14 mouse cellular contexts compared by ENCODE assay signal in the genomic region with DNA sequence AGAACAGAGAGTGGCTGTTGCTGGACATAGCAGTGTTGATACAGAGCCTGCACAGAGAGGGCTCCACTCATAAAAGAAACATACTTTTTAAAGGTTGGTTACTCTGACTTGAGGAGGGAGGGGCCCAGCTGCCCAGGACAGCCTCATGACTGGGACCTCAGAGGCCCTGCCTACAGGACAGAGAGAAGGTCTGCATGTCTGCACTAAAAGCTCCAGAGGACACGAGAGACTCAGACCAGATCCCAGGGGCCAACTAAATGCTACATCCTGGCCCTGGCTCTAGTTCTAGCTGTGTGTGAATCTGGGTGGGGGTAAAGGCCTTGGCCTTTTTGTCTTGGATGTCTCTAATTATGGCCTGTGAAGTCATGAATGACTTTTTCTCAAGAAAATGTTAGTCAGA.
DNase-seq lines count a peak whose midpoint lies in the region; ATAC-seq and TF ChIP-seq lines count a peak whose summit lies in the region.
"Had no signal": no experiment of that assay in that cellular context is flagged by ENCODE, and none has a peak within 500 bp of the region (broad histone marks: within the 10 kb centered on the region; RNA-seq: fewer than 3 reads in every experiment).

No protein-coding gene starts in this region.

- H3K4me1 ChIP-seq in hindbrain, embryonic 12.5 days: peaks cover 60% of the 10 kb centered on the region
- peaks cover 57% of the 10 kb centered on the region for H3K4me1 ChIP-seq in hindbrain, embryonic 14.5 days (replicated peaks; ENCODE audit: control insufficient read depth, insufficient read depth, low read length)
- peaks cover 58% of the 10 kb centered on the region for H3K4me1 ChIP-seq in embryonic facial prominence, embryonic 10.5 days
- peaks cover 25% of the 10 kb centered on the region for H3K4me1 ChIP-seq in limb, embryonic 11.5 days (ENCODE audit: control insufficient read depth, insufficient read depth, low read length)
- H3K4me1 ChIP-seq in forebrain, postnatal 0 days (ENCODE audit: insufficient read depth): peaks cover 20% of the 10 kb centered on the region

- no peaks in the 10 kb centered on the region for H3K36me3 ChIP-seq in hindbrain, embryonic 12.5 days
- H3K36me3 ChIP-seq in hindbrain, embryonic 14.5 days (replicated peaks; ENCODE audit: control insufficient read depth, insufficient read depth): no peaks in the 10 kb centered on the region
- no peaks in the 10 kb centered on the region; the same call in 1 of the 2 replicates for H3K36me3 ChIP-seq in embryonic facial prominence, embryonic 10.5 days (replicated peaks)
- no peaks in the 10 kb centered on the region for H3K36me3 ChIP-seq in limb, embryonic 11.5 days (ENCODE audit: control insufficient read depth, insufficient read depth, low read length)
- H3K36me3 ChIP-seq in forebrain, postnatal 0 days (ENCODE audit: insufficient read depth): no peaks in the 10 kb centered on the region
- H3K36me3 ChIP-seq: lung, embryonic 15.5 days had no signal

- DNase-seq in gastrocnemius, adult 18-20 months (ENCODE audit: low spot score): peak; percentile 61
- no peak for DNase-seq in gastrocnemius, postnatal 4 days (ENCODE audit: low spot score in 2 of 2)
- no peak for DNase-seq in hindbrain, embryonic 14.5 days (ENCODE audit: low spot score)
- no peak for DNase-seq in embryonic facial prominence, embryonic 10.5 days (ENCODE audit: low spot score)
- DNase-seq in limb, embryonic 11.5 days (ENCODE audit: low spot score): no peak
- no peak for DNase-seq in lung, postnatal 36 days
- no peak for DNase-seq in forebrain, postnatal 0 days
- DNase-seq: cerebellum, postnatal 25 days; thymus, postnatal 14 days had no signal

- ATAC-seq in hindbrain, embryonic 12.5 days (ENCODE audit: low FRiP score): no peak
- no peak for ATAC-seq in hindbrain, embryonic 14.5 days (ENCODE audit: low FRiP score)
- no peak for ATAC-seq in limb, embryonic 11.5 days (ENCODE audit: insufficient number of reproducible peaks, low FRiP score, low TSS enrichment, low read depth)
- ATAC-seq in forebrain, postnatal 0 days: no peak
- ATAC-seq: intestine, embryonic 16.5 days had no signal

- no peak for TF ChIP-seq CTCF in forebrain, postnatal 0 days (IDR thresholded peaks at IDR 0.05; ENCODE audit: low read depth)

- H3K9me3 ChIP-seq in hindbrain, embryonic 12.5 days (replicated peaks): no peaks in the 10 kb centered on the region
- H3K9me3 ChIP-seq in hindbrain, embryonic 14.5 days (ENCODE audit: control insufficient read depth, low read length): no peaks in the 10 kb centered on the region
- no peaks in the 10 kb centered on the region for H3K9me3 ChIP-seq in embryonic facial prominence, embryonic 10.5 days
- no peaks in the 10 kb centered on the region for H3K9me3 ChIP-seq in limb, embryonic 11.5 days (ENCODE audit: control insufficient read depth, low read length)
- H3K9me3 ChIP-seq in forebrain, postnatal 0 days (ENCODE audit: low read length): no peaks in the 10 kb centered on the region
- H3K9me3 ChIP-seq: lung, embryonic 15.5 days had no signal

- peak overlapping the region; percentile 67; the same call in 1 of the 2 replicates for H3K27ac ChIP-seq in hindbrain, embryonic 12.5 days
- H3K27ac ChIP-seq in hindbrain, embryonic 14.5 days: no peak overlapping the region
- peak overlapping the region; percentile 10; the same call in 1 of the 2 replicates for H3K27ac ChIP-seq in embryonic facial prominence, embryonic 10.5 days (replicated peaks)
- H3K27ac ChIP-seq in limb, embryonic 11.5 days (replicated peaks; ENCODE audit: low read depth, low read length): peak overlapping the region; percentile 30
- no peak overlapping the region for H3K27ac ChIP-seq in forebrain, postnatal 0 days (ENCODE audit: low read depth, low read length)
- H3K27ac ChIP-seq: lung, embryonic 15.5 days had no signal

- no peak overlapping the region for H3K4me3 ChIP-seq in hindbrain, embryonic 12.5 days
- H3K4me3 ChIP-seq in hindbrain, embryonic 14.5 days (replicated peaks; ENCODE audit: low read length): no peak overlapping the region
- H3K4me3 ChIP-seq in embryonic facial prominence, embryonic 10.5 days: no peak overlapping the region
- H3K4me3 ChIP-seq in limb, embryonic 11.5 days (ENCODE audit: low read depth, low read length): no peak overlapping the region
- H3K4me3 ChIP-seq in forebrain, postnatal 0 days (ENCODE audit: low read depth, low read length): no peak overlapping the region
- H3K4me3 ChIP-seq: erythroblast, embryonic 14.5 days; lung, embryonic 15.5 days had no signal

- H3K9ac ChIP-seq in hindbrain, embryonic 12.5 days: no peak overlapping the region
- no peak overlapping the region for H3K9ac ChIP-seq in hindbrain, embryonic 14.5 days
- H3K9ac ChIP-seq in limb, embryonic 11.5 days (ENCODE audit: low read length): no peak overlapping the region
- no peak overlapping the region for H3K9ac ChIP-seq in forebrain, postnatal 0 days
- H3K9ac ChIP-seq: lung, embryonic 15.5 days had no signal

- H3K4me2 ChIP-seq in hindbrain, embryonic 12.5 days (replicated peaks): no peak overlapping the region
- no peak overlapping the region for H3K4me2 ChIP-seq in hindbrain, embryonic 14.5 days (replicated peaks)
- no peak overlapping the region for H3K4me2 ChIP-seq in limb, embryonic 11.5 days (ENCODE audit: low read depth, severe bottlenecking)
- H3K4me2 ChIP-seq in forebrain, postnatal 0 days (ENCODE audit: low read depth): no peak overlapping the region
- H3K4me2 ChIP-seq: lung, embryonic 15.5 days; midbrain, embryonic 11.5 days had no signal

- H3K27me3 ChIP-seq in hindbrain, embryonic 12.5 days: no peaks in the 10 kb centered on the region
- no peaks in the 10 kb centered on the region for H3K27me3 ChIP-seq in hindbrain, embryonic 14.5 days (ENCODE audit: control insufficient read depth, insufficient read depth, low read length)
- H3K27me3 ChIP-seq in embryonic facial prominence, embryonic 10.5 days (replicated peaks; ENCODE audit: low read depth, poor library complexity, severe bottlenecking): no peaks in the 10 kb centered on the region
- no peaks in the 10 kb centered on the region for H3K27me3 ChIP-seq in limb, embryonic 11.5 days (ENCODE audit: control insufficient read depth, insufficient read depth, low read length)
- no peaks in the 10 kb centered on the region for H3K27me3 ChIP-seq in forebrain, postnatal 0 days (ENCODE audit: insufficient read depth, low read length)
- H3K27me3 ChIP-seq: lung, embryonic 15.5 days had no signal

- 50% methylated on average over 1 of the region's 1 CpGs for WGBS in hindbrain, embryonic 12.5 days
- WGBS in hindbrain, embryonic 14.5 days: 84% methylated on average over 1 of the region's 1 CpGs
- 59% methylated on average over 1 of the region's 1 CpGs for WGBS in embryonic facial prominence, embryonic 10.5 days
- 46% methylated on average over 1 of the region's 1 CpGs for WGBS in limb, embryonic 11.5 days
- WGBS in forebrain, postnatal 0 days: 88% methylated on average over 1 of the region's 1 CpGs

Comparison
In these comparisons a context has a peak if more than half of its experiments do, and no peak if none do; other contexts are left out.
1. H3K27ac ChIP-seq: peak in hindbrain, embryonic 12.5 days (single experiment), embryonic facial prominence, embryonic 10.5 days (single experiment) and limb, embryonic 11.5 days (single experiment); none in hindbrain, embryonic 14.5 days (single experiment) and forebrain, postnatal 0 days (single experiment).